Mouse (Mus musculus) G1E (cell line): ENCODE data around the gene Fam122b. TPM values are rescaled to one million over a fixed set of nuclear protein-coding genes. Genes with fewer than 3 reads are reported as not detected.

Source experiments
- ATAC-seq: 2 replicates; pipeline ENCODE4 v1.8.0; 2016; ENCODE audit warnings: mild to moderate bottlenecking; ENCODE audit not compliant: insufficient number of reproducible peaks, poor library complexity, low FRiP score, severe bottlenecking; ENCODE audit errors: extremely low read depth
- DNase-seq: peaks from one replicate; pipeline ENCODE4 v3.0.0; 2012; ENCODE audit warnings: low spot score
- H3K27me3 ChIP-seq: 2 replicates; pipeline ENCODE4 v1.6.1; 2012; ENCODE audit warnings: mild to moderate bottlenecking, low read length, inconsistent platforms; ENCODE audit not compliant: insufficient read depth
- H3K36me3 ChIP-seq: replicated peaks from 2 replicates; pipeline ENCODE3; 2012; ENCODE audit warnings: mild to moderate bottlenecking, inconsistent platforms
- H3K4me1 ChIP-seq: 2 replicates; pipeline ENCODE4 v1.6.1; 2012; ENCODE audit warnings: low read depth, low read length, inconsistent platforms, mixed read lengths; ENCODE audit not compliant: insufficient read depth
- H3K4me3 ChIP-seq: 2 replicates; pipeline ENCODE4 v1.5.1; 2012; ENCODE audit warnings: low read depth, mild to moderate bottlenecking, inconsistent platforms, low read length, moderate library complexity, mixed read lengths
- H3K9me3 ChIP-seq: replicated peaks from 2 replicates; pipeline ENCODE4 v1.6.1; 2012; ENCODE audit warnings: inconsistent platforms
- CTCF ChIP-seq: IDR thresholded peaks from 2 replicates; pipeline ENCODE4 v1.5.1; 2012; ENCODE audit warnings: low read depth, low read length, inconsistent platforms, mixed read lengths
- GATA1 ChIP-seq: IDR thresholded peaks from 2 replicates; pipeline ENCODE4 v1.6.1; 2012; ENCODE audit warnings: borderline replicate concordance, low read length, inconsistent platforms, mixed read lengths
- GATA2 ChIP-seq: IDR thresholded peaks from 2 replicates; pipeline ENCODE4 v1.6.1; 2012; ENCODE audit warnings: low read depth, low read length, inconsistent platforms, borderline replicate concordance
- POLR2AphosphoS5 ChIP-seq: IDR thresholded peaks from 2 replicates; pipeline ENCODE4 v1.6.1; 2012; ENCODE audit warnings: low read depth, low read length, inconsistent platforms; ENCODE audit not compliant: insufficient replicate concordance
- TAL1 ChIP-seq: conservative IDR thresholded peaks from 2 replicates; pipeline ENCODE4 v1.6.1; 2012; ENCODE audit warnings: low read depth, low read length, inconsistent platforms, mixed read lengths
- polyA plus RNA-seq: library from polyadenylated mRNA; stranded (reverse); fragments of >175 nt; gene quantifications from 2 replicates; pipeline ENCODE4 v1.2.3, GENCODE M21; 2012
- total RNA-seq, 2 experiments: library from RNA; stranded (forward) in 1 of 2; stranded (reverse) in 1 of 2; fragments of 200-1000 nt in 1 of 2; fragments of >200 nt in 1 of 2; fragmentation: Nextera tagmentation in 1 of 2; gene quantifications; 2 replicates each; pipeline ENCODE4 v1.2.3; 2014 to 2017

Fam122b gene
- total and polyA plus RNA-seq, 3 experiments = 7.3 to 40.0 (median 9.4) TPM

- Histone ChIP-seq H3K9me3 (no peaks in the 10 kb centered on the region), H3K4me1 (no peaks in the 10 kb centered on the region), H3K36me3 (no peaks in the 10 kb centered on the region), H3K4me3 (no peak overlapping the region), H3K27me3 (0 out of 2 replicates have a peak, but pooled peaks cover under 1% of the 10 kb centered on the region)
- no peak for TF ChIP-seq GATA2
- no peak for TF ChIP-seq GATA1
- TF ChIP-seq POLR2AphosphoS5 = no peak
- no peak for TF ChIP-seq CTCF
- TF ChIP-seq TAL1 = no peak
- DNase-seq = no peak
- no peak for ATAC-seq
These were observed 60.2 kb downstream of the Fam122b start for GRCm38 (mm10) chrX:53209431-53209830.

- no peak for TF ChIP-seq CTCF
- TF ChIP-seq POLR2AphosphoS5 = no peak
- TF ChIP-seq GATA2 = no peak
- TF ChIP-seq GATA1 = no peak
- TF ChIP-seq TAL1 = no peak
- ATAC-seq (no peak), DNase-seq (no peak)
- no peaks in the 10 kb centered on the region for H3K36me3 ChIP-seq
- no peaks in the 10 kb centered on the region for H3K9me3 ChIP-seq
- 0 out of 2 replicates have a peak, but pooled peaks cover 3% of the 10 kb centered on the region for H3K27me3 ChIP-seq
- H3K4me3 ChIP-seq = no peak overlapping the region
- H3K4me1 ChIP-seq = no peaks in the 10 kb centered on the region
These were observed 64.8 kb downstream of the Fam122b start for GRCm38 (mm10) chrX:53204690-53205311.

GRCm38 (mm10) chrX:53201616-53202015 lies 68.0 kb downstream of the Fam122b start:
- no peaks in the 10 kb centered on the region for H3K36me3 ChIP-seq
- 0 out of 2 replicates have a peak, but pooled peaks cover 5% of the 10 kb centered on the region for H3K27me3 ChIP-seq
- H3K4me3 ChIP-seq = no peak overlapping the region
- no peaks in the 10 kb centered on the region for H3K4me1 ChIP-seq
- no peak for ATAC-seq
- TF ChIP-seq GATA2 (no peak), GATA1 (no peak), CTCF (no peak), POLR2AphosphoS5 (no peak), TAL1 (no peak)
- no peaks in the 10 kb centered on the region for H3K9me3 ChIP-seq
- no peak for DNase-seq

GRCm38 (mm10) chrX:53197681-53198080 lies 71.9 kb downstream of the Fam122b start:
- H3K4me3 ChIP-seq = no peak overlapping the region
- no peaks in the 10 kb centered on the region for H3K36me3 ChIP-seq
- no peaks in the 10 kb centered on the region for H3K4me1 ChIP-seq
- H3K9me3 ChIP-seq = no peaks in the 10 kb centered on the region
- DNase-seq = no peak
- H3K27me3 ChIP-seq = 0 out of 2 replicates have a peak, but pooled peaks cover 2% of the 10 kb centered on the region
- no peak for ATAC-seq
- TF ChIP-seq GATA2 (no peak), TAL1 (no peak), GATA1 (no peak), CTCF (no peak), POLR2AphosphoS5 (no peak)

- TF ChIP-seq GATA1 = no peak
- no peak for TF ChIP-seq POLR2AphosphoS5
- no peak for TF ChIP-seq CTCF
- no peak for TF ChIP-seq GATA2
- no peak for TF ChIP-seq TAL1
- no peak overlapping the region for H3K4me3 ChIP-seq
- H3K4me1 ChIP-seq = no peaks in the 10 kb centered on the region
- H3K9me3 ChIP-seq = no peaks in the 10 kb centered on the region
- ATAC-seq (no peak), DNase-seq (no peak)
- no peaks in the 10 kb centered on the region for H3K36me3 ChIP-seq
- H3K27me3 ChIP-seq = 0 out of 2 replicates have a peak, but pooled peaks cover 2% of the 10 kb centered on the region
These were observed 73.2 kb downstream of the Fam122b start for GRCm38 (mm10) chrX:53196392-53196791.

Other genes with a start within 250 kb of the Fam122b start
- not detected in 2 replicates for gene Plac1, start 29.7 kb downstream of the Fam122b start, total RNA-seq (2014; fragmentation: Nextera tagmentation)
- not detected in 2 replicates for gene Plac1, start 29.7 kb downstream of the Fam122b start, total RNA-seq (2017)
- not detected in 2 replicates for gene Plac1, start 29.7 kb downstream of the Fam122b start, polyA plus RNA-seq
- not detected in 2 replicates for gene Fam122c, start 3.6 kb upstream of the Fam122b start, total RNA-seq (2014; fragmentation: Nextera tagmentation)
- gene Fam122c, start 3.6 kb upstream of the Fam122b start, total RNA-seq (2017) = not detected in 2 replicates
- not detected in 2 replicates for gene Fam122c, start 3.6 kb upstream of the Fam122b start, polyA plus RNA-seq
- 17.1 and 18.3 TPM in 2 replicates for gene Mospd1, start 100.7 kb upstream of the Fam122b start, total RNA-seq (2014; fragmentation: Nextera tagmentation)
- gene Mospd1, start 100.7 kb upstream of the Fam122b start, total RNA-seq (2017) = 26.1 and 27.4 TPM in 2 replicates
- gene Mospd1, start 100.7 kb upstream of the Fam122b start, polyA plus RNA-seq = 0.19 and 0.23 TPM in 2 replicates
- gene Etd, start 165.1 kb upstream of the Fam122b start, total RNA-seq (2014; fragmentation: Nextera tagmentation) = not detected in 2 replicates
- not detected in 2 replicates for gene Etd, start 165.1 kb upstream of the Fam122b start, total RNA-seq (2017)
- not detected in 2 replicates for gene Etd, start 165.1 kb upstream of the Fam122b start, polyA plus RNA-seq